Mouse (Mus musculus) heart, postnatal 0 days (tissue): ENCODE data around the gene Rps11.

Source experiments
- CTCF ChIP-seq: IDR thresholded peaks from 2 replicates; pipeline ENCODE4 v1.5.1; 2016; ENCODE audit warnings: antibody characterized with exemption, control low read depth, low read depth
- EP300 ChIP-seq: IDR thresholded peaks from 2 replicates; pipeline ENCODE4 v1.6.1; 2016; ENCODE audit warnings: antibody characterized with exemption, low read depth

GRCm38 (mm10) chr7:45158991-45159390 is 34.8 kb upstream of the Rps11 start:
- no peak for TF ChIP-seq CTCF
- TF ChIP-seq EP300, result no peak
